Mouse (Mus musculus) layer of hippocampus, adult 9-11 months (tissue): ENCODE data around the gene Kif6.

Source experiments
- DNase-seq: peaks from one replicate; pipeline ENCODE4 v3.0.0; 2022

Gene Kif6

DNA sequence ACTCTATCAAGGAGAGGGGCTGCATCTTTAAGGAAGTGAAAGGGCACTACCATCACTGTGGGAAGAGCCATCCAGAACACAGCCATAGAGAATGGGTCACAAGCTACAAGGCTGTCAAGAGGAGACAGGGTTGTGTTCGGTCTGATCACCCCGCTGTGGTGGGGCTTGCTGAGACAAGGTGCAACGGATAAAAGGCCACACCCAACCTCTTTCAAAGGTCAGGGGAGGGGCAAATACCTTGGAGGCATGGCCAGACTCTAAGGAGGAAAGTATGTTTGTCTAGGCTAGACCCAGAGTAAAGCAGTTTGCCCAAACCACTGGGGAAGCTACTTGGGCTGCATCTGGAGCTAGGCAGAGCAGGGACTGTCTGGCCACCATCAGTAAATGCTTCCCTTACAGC, 318.9 kb downstream of the Kif6 start:
- no peak for DNase-seq

DNA sequence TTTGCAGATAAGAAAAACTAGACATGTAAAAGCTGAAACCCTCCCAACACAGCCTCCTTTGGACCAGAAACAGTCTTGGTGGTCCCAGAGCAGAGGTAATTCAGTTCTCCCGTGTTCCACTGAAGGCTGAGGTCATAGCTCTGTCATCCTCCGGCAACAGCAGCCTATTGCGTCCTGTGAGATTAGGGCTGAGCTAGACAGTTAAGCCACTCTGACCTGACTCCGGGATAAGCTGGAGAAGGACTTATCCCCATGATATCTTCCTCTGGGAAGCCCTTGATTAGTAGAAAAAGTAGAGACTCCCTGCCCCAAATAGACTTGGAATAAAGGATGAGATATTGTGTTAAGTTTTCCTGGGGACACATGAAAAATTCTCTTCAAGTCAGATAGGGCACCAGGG, 319.6 kb downstream of the Kif6 start:
- no peak for DNase-seq

DNA sequence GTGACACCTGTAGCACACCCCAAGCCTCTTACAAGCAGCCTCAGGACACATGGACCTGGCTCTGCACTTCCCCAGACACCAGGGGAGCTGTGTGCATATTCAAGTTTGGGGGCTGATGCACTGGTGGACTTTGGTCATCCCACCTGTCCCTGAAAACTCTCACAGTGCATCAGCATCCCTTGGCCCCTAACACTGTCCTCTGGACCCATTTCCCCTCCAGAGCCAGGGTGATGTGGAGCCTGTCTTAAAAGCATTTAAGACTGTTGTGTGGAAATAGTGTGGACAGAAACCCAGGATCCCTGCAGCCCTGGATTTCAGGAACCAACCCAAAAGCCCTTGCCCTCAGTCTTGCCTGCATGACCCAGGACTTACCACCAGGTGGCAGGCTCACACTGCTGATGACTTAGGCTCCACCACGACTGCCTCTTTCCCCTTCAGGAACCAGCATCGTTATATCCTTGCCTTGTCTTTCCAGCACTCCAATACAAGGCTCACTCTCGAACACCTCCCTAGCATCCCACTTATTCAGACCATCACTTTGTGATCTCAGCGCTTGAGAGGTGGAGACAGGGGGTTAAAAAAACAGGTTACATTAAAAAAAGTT, 320.8 kb downstream of the Kif6 start:
- DNase-seq, result peak; percentile 60

DNA sequence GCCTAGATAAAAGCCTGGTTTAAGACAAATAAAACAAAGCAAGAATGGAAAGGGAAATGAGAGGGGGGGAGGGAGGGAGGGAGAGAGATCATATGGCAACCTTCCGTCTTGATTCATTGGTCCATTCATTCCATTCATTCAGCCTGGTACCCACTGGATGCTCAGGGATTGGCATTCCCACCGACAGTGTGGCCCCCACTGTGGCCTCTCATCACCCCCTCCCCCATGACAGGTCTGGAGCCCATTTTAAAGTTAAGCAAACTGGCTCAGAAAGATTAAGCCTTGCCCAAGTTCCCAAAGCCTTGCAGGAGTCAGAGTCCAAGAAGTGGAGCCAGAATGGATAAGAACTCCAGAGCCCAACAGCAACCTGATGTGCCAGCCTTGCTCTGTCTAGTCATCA, 321.3 kb downstream of the Kif6 start:
- DNase-seq, result no peak

DNA sequence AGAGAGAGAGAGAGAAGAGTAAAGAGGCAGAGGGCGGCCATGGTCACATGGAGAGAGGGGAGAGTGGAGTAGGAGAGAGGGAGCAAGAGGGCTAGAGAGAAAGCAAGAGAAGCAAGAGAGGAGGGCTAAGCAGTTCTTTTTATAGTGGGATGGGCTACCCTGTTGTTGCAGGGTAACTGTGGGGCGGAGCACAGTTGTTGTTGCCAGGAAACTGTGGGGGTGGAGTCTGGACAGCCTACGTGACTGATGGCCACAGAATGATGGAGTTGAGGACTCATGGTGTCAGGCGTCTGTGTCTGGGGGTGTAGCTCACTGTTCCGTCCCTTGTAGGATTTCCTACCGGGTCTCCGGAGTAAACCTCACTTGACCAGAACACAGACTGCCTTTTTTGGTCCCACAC, 324.2 kb downstream of the Kif6 start:
- no peak for DNase-seq

DNA sequence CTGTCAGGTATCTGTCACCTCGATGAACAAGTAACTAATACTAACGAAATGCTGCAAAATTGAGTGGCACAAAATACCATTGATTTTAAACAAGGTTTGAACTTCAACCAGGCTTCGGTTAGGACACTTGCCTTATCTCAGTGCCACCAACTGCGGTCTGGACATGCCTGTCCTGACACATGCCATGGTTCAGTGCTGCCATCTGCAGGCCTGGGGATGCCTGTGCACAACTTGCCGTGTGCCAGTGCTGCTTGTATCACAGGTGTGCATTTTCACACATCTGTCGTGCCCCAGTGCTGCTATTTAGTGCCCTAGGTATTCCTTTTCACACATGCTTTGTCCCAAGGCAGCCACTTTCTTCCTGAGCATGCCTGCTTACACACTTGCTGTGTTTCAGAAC, 327.7 kb downstream of the Kif6 start:
- DNase-seq, result no peak

DNA sequence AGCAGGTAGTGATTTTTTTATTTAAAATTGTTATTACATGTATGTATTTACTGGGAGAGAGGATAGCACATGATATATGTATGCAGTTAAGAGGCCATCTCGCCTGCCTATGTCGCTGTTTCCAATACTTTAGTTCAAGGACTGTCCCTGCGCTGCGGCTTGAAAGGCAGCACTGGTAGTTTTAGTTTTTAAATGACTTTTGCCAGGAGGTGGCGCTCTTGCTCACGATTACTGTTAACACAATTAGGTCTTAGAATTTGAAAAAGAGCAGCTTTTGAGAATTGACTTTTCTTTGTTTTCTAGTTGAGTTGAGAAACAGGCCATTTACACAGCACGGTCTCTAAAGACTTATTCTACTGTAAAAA, 336.5 kb downstream of the Kif6 start:
- peak; percentile 80 for DNase-seq

DNA sequence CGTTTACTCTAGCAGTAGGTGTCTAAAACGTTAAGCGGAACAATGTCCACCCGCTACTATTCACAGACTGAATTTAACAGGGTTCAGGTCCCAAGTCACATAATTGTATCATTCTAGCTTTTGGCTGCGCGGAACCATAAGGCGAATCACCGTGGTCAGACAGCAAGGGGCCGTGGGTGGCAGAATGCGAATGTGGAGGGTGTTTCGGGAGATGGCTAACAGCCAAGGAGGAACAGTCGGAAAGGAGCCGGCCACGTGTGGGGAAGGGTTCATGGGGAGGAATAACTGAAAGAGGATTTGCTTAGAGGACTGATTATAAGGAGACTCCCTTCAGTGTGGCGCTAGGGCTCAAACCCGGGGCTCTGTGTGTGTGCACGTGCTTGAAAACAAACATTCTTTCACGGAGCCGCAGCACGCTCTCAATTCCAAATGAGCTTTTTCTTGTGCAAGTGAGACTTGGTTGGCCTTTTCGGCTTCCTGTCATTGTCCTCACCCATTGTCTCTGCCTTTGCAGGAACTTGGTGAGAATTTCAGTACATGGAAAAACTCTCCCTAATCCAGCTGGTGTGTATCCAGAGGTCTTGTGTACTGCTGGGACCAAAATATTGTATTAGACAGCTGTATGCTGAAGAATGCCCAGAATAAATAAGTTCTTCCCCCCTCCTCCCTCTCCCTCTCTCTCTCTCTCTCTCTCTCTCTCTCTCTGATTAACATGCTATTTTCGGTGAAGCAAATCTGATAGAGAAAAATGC, 337.1 kb downstream of the Kif6 start:
- no peak for DNase-seq

DNA sequence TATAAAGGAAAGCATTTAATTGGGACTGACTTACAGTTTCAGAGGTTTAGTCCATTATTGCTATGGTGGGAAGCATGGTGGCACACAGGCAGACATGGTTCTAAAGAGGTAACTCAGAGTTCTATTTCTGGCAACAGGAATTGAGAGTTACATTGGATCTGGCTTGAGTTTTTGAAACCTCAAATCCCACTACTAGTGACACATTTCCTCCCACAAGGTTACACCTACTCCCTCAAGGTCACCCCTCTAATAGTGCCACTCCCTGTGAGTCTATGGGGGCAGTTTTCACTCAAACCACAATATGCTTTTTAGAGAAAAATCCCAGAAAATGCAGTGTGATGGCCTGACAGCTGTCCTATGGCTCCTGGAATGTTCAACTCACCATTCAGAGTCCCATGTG, 344.1 kb downstream of the Kif6 start:
- DNase-seq, result no peak
